Mouse (Mus musculus) limb, embryonic 13.5 days (tissue): ENCODE data around the gene Sdr16c6. TPM values are rescaled to one million over a fixed set of nuclear protein-coding genes. Genes with fewer than 3 reads are reported as not detected.

Source experiments
- ATAC-seq: fragments of 200-750 bp; cut with Nextera tagmentation; 2 replicates; pipeline ENCODE4 v1.8.0; 2017; ENCODE audit warnings: low read depth, moderate number of reproducible peaks, moderate TSS enrichment; ENCODE audit not compliant: low FRiP score
- H3K27ac ChIP-seq: fragments of 300-500 bp; sonication (generic); 2 replicates; pipeline ENCODE4 v1.5.1; 2015; ENCODE audit warnings: inconsistent platforms, mild to moderate bottlenecking, moderate library complexity
- H3K27me3 ChIP-seq: fragments of 300-500 bp; sonication (generic); 2 replicates; pipeline ENCODE4 v1.6.1; 2015; ENCODE audit warnings: mild to moderate bottlenecking, inconsistent platforms
- H3K36me3 ChIP-seq: fragments of 300-500 bp; sonication (generic); 2 replicates; pipeline ENCODE4 v1.6.1; 2015; ENCODE audit warnings: inconsistent platforms, mild to moderate bottlenecking, moderate library complexity
- H3K4me1 ChIP-seq: fragments of 300-500 bp; sonication (generic); 2 replicates; pipeline ENCODE4 v1.6.1; 2015; ENCODE audit warnings: inconsistent platforms
- H3K4me2 ChIP-seq: fragments of 300-500 bp; sonication (generic); replicated peaks from 2 replicates; pipeline ENCODE4 v1.6.1; 2015; ENCODE audit warnings: inconsistent platforms, mild to moderate bottlenecking, moderate library complexity
- H3K4me3 ChIP-seq: fragments of 300-500 bp; sonication (generic); 2 replicates; pipeline ENCODE4 v1.5.1; 2015; ENCODE audit warnings: moderate library complexity, mild to moderate bottlenecking, inconsistent platforms
- H3K9ac ChIP-seq: fragments of 300-500 bp; sonication (generic); 2 replicates; pipeline ENCODE4 v1.6.1; 2015; ENCODE audit warnings: mild to moderate bottlenecking, inconsistent platforms
- H3K9me3 ChIP-seq: fragments of 300-500 bp; sonication (generic); 2 replicates; pipeline ENCODE4 v1.6.1; 2016; ENCODE audit warnings: inconsistent platforms
- WGBS: fragments of 180-500 bp; shearing (Covaris S2); methylation state at CpG from one replicate; pipeline ENCODE4 v1.1.7; 2015; 5-methylcytosine and 5-hydroxymethylcytosine counted together
- polyA plus RNA-seq: library from polyadenylated mRNA; unstranded; fragments of >200 nt; fragmentation: Nextera tagmentation; extraction: Ambion mirVana; gene quantifications from 2 replicates; pipeline ENCODE4 v1.2.1, GENCODE M21; 2015

Gene Sdr16c6
- polyA plus RNA-seq: 1.3 and 1.4 TPM in 2 replicates

- Histone ChIP-seq H3K27ac (no peak within 1 kb of the TSS), H3K36me3 (no peaks in the 10 kb centered on the region), H3K4me1 (no peaks in the 10 kb centered on the region), H3K4me3 (no peak within 1 kb of the TSS), H3K9ac (no peak within 1 kb of the TSS), H3K4me2 (no peak within 1 kb of the TSS), H3K27me3 (no peaks in the 10 kb centered on the region), H3K9me3 (no peaks in the 10 kb centered on the region)
- no peak for ATAC-seq
- 61% methylated on average over 3 of the region's 3 CpGs for WGBS
Measured at GRCm38 (mm10) chr4:4077372-4077771, at the start of gene Sdr16c6. TSS of gene Sdr16c6 (minus strand) at chr4:4077522.

GRCm38 (mm10) chr4:4080180-4080579 is 2.9 kb upstream of the Sdr16c6 start:
- H3K9ac ChIP-seq: no peak overlapping the region
- no peaks in the 10 kb centered on the region for H3K9me3 ChIP-seq
- no peaks in the 10 kb centered on the region for H3K4me1 ChIP-seq
- no peaks in the 10 kb centered on the region for H3K27me3 ChIP-seq
- no peak overlapping the region for H3K4me2 ChIP-seq
- H3K36me3 ChIP-seq: no peaks in the 10 kb centered on the region
- no peak overlapping the region for H3K27ac ChIP-seq
- no peak for ATAC-seq
- no peak overlapping the region for H3K4me3 ChIP-seq

- no peaks in the 10 kb centered on the region for H3K4me1 ChIP-seq
- no peak overlapping the region for H3K4me3 ChIP-seq
- no peaks in the 10 kb centered on the region for H3K36me3 ChIP-seq
- H3K27ac ChIP-seq: no peak overlapping the region
- H3K9me3 ChIP-seq: no peaks in the 10 kb centered on the region
- ATAC-seq: no peak
- no peak overlapping the region for H3K9ac ChIP-seq
- no peak overlapping the region for H3K4me2 ChIP-seq
- WGBS: 87% methylated on average over 3 of the region's 3 CpGs
- H3K27me3 ChIP-seq: no peaks in the 10 kb centered on the region
Measured at GRCm38 (mm10) chr4:4079132-4079531, 1.8 kb upstream of the Sdr16c6 start.

- Histone ChIP-seq H3K9me3 (no peaks in the 10 kb centered on the region), H3K4me1 (no peaks in the 10 kb centered on the region), H3K9ac (no peak overlapping the region), H3K27me3 (no peaks in the 10 kb centered on the region), H3K4me2 (no peak overlapping the region), H3K4me3 (no peak overlapping the region), H3K36me3 (no peaks in the 10 kb centered on the region), H3K27ac (no peak overlapping the region)
- ATAC-seq: no peak
- WGBS: 92% methylated on average over 2 of the region's 2 CpGs
Measured at GRCm38 (mm10) chr4:4076001-4076400, 1.3 kb downstream of the Sdr16c6 start.

Other genes with a start within 250 kb of the Sdr16c6 start
- 730 and 746 TPM in 2 replicates for gene Gm11808, start 103.9 kb downstream of the Sdr16c6 start, polyA plus RNA-seq